Mouse (Mus musculus) limb, embryonic 11.5 days (tissue): ENCODE data around the gene Vat1. TPM values are rescaled to one million over a fixed set of nuclear protein-coding genes. Genes with fewer than 3 reads are reported as not detected.

ENCODE experiments used
- ATAC-seq: fragments of 200-750 bp; cut with Nextera tagmentation; 2 replicates; pipeline ENCODE4 v1.8.0; 2017; ENCODE audit warnings: low read depth; ENCODE audit not compliant: insufficient number of reproducible peaks, low FRiP score, low TSS enrichment
- DNase-seq: peaks from one replicate; pipeline ENCODE4 v3.0.0-alpha.2; 2015; ENCODE audit warnings: low spot score
- H3K27ac ChIP-seq: fragments of 300-500 bp; sonication (generic); replicated peaks from 2 replicates; pipeline ENCODE4 v1.5.1; 2014; ENCODE audit warnings: low read depth, mild to moderate bottlenecking, low read length
- H3K27me3 ChIP-seq: fragments of 300-500 bp; sonication (generic); 2 replicates; pipeline ENCODE4 v1.6.1; 2014; ENCODE audit warnings: mild to moderate bottlenecking, low read length, mixed read lengths; ENCODE audit not compliant: control insufficient read depth, insufficient read depth
- H3K36me3 ChIP-seq: fragments of 300-500 bp; sonication (generic); 2 replicates; pipeline ENCODE4 v1.6.1; 2014; ENCODE audit warnings: mild to moderate bottlenecking, low read length, moderate library complexity, mixed read lengths; ENCODE audit not compliant: control insufficient read depth, insufficient read depth
- H3K4me1 ChIP-seq: fragments of 300-500 bp; sonication (generic); 2 replicates; pipeline ENCODE4 v1.6.1; 2014; ENCODE audit warnings: low read length, mixed read lengths; ENCODE audit not compliant: control insufficient read depth, insufficient read depth
- H3K4me2 ChIP-seq: fragments of 300-500 bp; sonication (generic); 2 replicates; pipeline ENCODE4 v1.6.1; 2014; ENCODE audit warnings: low read depth, mild to moderate bottlenecking, moderate library complexity; ENCODE audit not compliant: severe bottlenecking
- H3K4me3 ChIP-seq: fragments of 300-500 bp; sonication (generic); 2 replicates; pipeline ENCODE4 v1.5.1; 2014; ENCODE audit warnings: low read depth, low read length
- H3K9ac ChIP-seq: fragments of 300-500 bp; sonication (generic); 2 replicates; pipeline ENCODE4 v1.6.1; 2014; ENCODE audit warnings: mild to moderate bottlenecking, low read length
- H3K9me3 ChIP-seq: fragments of 300-500 bp; sonication (generic); 2 replicates; pipeline ENCODE4 v1.6.1; 2016; ENCODE audit warnings: low read length; ENCODE audit not compliant: control insufficient read depth
- WGBS: fragments of 180-500 bp; shearing (Covaris S2); extraction: QIAGEN DNeasy Blood & Tissue Kit; methylation state at CpG from one replicate; pipeline ENCODE4 v1.1.7; 2014; 5-methylcytosine and 5-hydroxymethylcytosine counted together
- polyA plus RNA-seq: library from polyadenylated mRNA; unstranded; fragments of >200 nt; fragmentation: Nextera tagmentation; extraction: Ambion mirVana; gene quantifications from 2 replicates; pipeline ENCODE4 v1.2.1, GENCODE M21; 2014

Gene Vat1
- polyA plus RNA-seq, 1 experiment from 2014 or later, result 19.3 TPM

DNA sequence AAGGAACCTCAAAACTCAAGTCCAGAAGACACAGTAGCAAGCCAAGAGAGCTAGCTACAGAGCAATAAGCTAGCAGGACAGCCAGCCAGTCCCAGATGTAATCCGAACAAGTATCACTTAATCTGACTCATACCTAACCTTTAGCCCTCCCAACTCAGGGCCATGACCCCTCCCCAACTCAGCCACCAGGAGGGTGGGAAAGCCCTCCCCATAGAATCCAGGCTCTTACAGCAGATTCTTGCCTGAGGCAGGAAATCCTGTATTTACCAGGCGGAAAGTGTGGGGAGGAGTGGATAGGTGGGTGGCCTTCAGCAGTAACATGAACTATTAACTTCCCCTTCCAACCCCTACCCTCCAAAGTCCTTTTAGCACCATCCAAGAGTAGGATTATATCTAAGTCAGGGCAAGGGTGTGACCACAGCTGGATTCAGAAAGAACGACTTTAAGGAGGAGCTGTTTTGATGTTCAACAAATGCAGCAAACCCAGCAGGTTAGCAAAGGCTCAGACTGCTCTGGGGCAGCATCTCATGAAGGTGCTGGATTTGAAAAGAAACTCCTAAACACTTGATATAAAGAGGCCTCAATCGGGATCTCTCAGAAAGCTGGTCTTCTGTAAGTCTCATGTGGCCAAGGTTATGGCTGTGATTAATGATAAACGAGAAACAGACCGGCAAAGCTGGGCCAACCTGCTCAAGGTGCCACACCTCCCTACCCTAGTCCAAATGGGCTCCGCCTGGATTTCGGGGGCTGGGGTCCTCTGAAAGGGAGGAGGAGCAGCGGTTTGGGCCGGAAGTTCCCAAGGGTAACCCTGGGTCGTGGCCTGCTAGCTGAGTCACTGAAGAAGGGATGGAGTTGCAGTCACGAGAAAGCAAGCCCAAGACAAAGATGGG, 1.6 kb downstream of the Vat1 start, which contains the start of gene Rnd2:
Rnd2 (plus strand) TSS at position 789 of the 890 bp plus-strand sequence.
- Histone ChIP-seq H3K4me2 (peak within 1 kb of the TSS; percentile 98), H3K9me3 (no peaks in the 10 kb centered on the region), H3K4me1 (peaks cover 38% of the 10 kb centered on the region), H3K27ac (0 out of 2 replicates have a peak within 1 kb of the TSS, but pooled peaks have one; percentile 12), H3K36me3 (no peaks in the 10 kb centered on the region), H3K9ac (peak within 1 kb of the TSS; percentile 53), H3K27me3 (no peaks in the 10 kb centered on the region), H3K4me3 (peak within 1 kb of the TSS; percentile 71)
- DNase-seq (peak; percentile 49), ATAC-seq (0 out of 2 replicates have a peak, but pooled peaks have one; percentile 11)
- 7% methylated on average over 12 of the region's 12 CpGs for WGBS

DNA sequence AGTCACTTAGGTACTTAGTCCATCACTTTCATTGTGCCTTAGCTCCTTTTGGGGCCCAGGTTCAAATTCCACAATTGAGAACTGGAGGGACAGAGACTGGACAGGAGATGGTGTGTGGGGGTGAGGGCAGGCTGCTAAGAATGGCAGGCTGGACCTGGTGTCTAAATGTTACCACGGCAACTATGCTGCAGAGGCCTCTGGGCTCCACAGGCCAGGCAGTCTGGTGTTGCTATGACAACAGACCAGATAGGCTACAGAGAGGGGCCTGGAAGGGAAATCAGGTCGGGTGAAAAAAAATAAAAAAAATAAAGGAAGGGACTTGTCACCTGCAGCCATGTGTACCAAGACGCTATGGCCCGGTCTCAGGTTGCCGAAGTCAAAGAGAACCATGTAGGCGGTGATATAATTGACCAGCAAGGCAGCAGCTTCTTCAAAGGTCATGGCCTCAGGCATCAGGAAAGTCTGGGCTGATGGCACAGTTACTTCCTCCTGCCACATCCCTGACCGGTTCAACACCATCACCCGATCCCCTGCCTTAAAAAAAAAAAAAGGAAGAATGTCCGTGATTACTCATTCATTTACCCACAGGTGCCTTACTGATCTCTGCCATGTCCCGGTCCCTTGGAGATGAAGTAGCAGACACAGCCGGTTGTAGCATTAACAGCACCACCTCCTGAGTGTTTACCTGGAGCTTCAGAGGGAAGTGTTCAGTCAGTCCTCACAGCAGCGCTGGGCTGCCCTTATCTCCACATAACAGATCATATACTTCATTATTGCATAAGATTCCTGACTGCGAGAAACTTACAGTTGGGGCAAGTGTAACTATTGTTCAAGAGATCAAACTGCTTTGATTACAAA, 3.2 kb downstream of the Vat1 start:
- ATAC-seq, result no peak
- no peak for DNase-seq
- Histone ChIP-seq H3K4me1 (peaks cover 31% of the 10 kb centered on the region), H3K4me2 (no peak overlapping the region), H3K9me3 (no peaks in the 10 kb centered on the region), H3K27ac (no peak overlapping the region), H3K9ac (no peak overlapping the region), H3K4me3 (no peak overlapping the region), H3K36me3 (no peaks in the 10 kb centered on the region), H3K27me3 (no peaks in the 10 kb centered on the region)
- WGBS, result 35% methylated on average over 13 of the region's 13 CpGs

DNA sequence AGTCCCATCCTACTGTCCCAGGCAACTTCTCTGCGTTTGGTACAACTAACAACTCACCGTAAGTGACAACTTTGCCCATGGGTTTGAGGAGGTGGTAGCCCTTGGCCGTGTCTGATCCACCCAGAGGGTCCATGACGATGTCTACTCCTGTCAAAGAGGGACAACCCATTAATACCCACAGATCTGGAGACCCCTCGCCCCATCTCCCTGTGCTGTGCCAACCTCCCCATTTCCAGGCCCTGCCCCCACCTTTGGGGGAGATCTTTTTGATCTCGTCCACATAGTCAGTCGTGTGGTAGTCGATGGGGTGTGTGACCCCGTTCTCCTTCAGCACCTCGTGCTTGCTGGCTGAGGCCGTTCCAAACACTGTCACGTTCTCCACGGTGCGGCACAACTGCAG, 3.9 kb downstream of the Vat1 start:
- H3K9ac ChIP-seq, result no peak overlapping the region
- 86% methylated on average over 14 of the region's 14 CpGs for WGBS
- H3K36me3 ChIP-seq, result no peaks in the 10 kb centered on the region
- H3K27me3 ChIP-seq, result no peaks in the 10 kb centered on the region
- no peak overlapping the region for H3K4me2 ChIP-seq
- H3K4me3 ChIP-seq, result no peak overlapping the region
- DNase-seq (no peak), ATAC-seq (no peak)
- no peak overlapping the region for H3K27ac ChIP-seq
- H3K4me1 ChIP-seq, result peaks cover 27% of the 10 kb centered on the region
- no peaks in the 10 kb centered on the region for H3K9me3 ChIP-seq

DNA sequence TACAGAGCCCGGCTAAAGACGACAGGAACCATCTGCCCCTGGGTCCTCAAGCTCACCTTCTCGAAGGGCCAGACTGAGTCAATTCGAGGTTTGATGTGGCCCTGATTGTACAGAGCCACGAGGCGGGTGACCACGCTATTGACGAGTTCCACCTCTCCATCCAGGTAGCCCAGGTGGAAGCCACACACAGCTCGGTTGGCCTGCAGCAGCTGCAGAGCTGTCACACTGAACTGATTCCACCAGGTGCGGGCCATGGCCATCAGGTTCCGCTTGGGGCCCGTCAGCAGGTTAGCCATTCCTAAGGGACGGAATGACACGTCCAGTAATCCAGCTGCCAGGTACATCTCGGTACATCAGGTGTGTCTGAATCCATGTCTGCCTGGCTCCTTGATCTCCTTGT, 5.7 kb downstream of the Vat1 start:
- 89% methylated on average over 15 of the region's 15 CpGs for WGBS
- no peaks in the 10 kb centered on the region for H3K9me3 ChIP-seq
- no peak overlapping the region for H3K4me3 ChIP-seq
- peaks cover 23% of the 10 kb centered on the region for H3K4me1 ChIP-seq
- no peak overlapping the region for H3K9ac ChIP-seq
- H3K36me3 ChIP-seq, result no peaks in the 10 kb centered on the region
- ATAC-seq (no peak), DNase-seq (no peak)
- H3K4me2 ChIP-seq, result no peak overlapping the region
- H3K27me3 ChIP-seq, result no peaks in the 10 kb centered on the region
- no peak overlapping the region for H3K27ac ChIP-seq

DNA sequence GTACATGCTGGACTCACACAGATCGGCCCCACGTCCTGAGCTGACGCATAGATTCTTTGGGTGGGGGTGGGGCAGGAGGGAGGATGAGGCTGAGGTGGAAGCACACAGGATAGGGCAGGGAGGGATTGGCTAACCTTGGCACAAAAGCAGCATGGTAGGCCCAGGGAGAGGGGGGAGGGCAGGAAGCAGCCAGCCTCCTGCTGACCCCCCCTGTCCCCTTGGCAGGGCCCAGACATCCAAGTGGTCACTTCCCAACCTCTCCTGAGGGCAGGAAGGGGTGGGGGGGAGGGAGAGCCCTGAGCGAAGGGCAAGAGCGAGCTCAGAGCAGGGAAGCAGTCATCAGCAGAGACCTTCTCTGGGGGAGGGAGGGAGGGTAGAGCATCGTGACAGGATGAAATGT, 6.3 kb downstream of the Vat1 start:
- H3K36me3 ChIP-seq, result no peaks in the 10 kb centered on the region
- WGBS, result 53% methylated on average over 6 of the region's 6 CpGs
- H3K27me3 ChIP-seq, result no peaks in the 10 kb centered on the region
- ATAC-seq (no peak), DNase-seq (no peak)
- H3K27ac ChIP-seq, result no peak overlapping the region
- no peak overlapping the region for H3K4me3 ChIP-seq
- no peaks in the 10 kb centered on the region for H3K9me3 ChIP-seq
- peaks cover 22% of the 10 kb centered on the region for H3K4me1 ChIP-seq
- H3K9ac ChIP-seq, result no peak overlapping the region
- no peak overlapping the region for H3K4me2 ChIP-seq

DNA sequence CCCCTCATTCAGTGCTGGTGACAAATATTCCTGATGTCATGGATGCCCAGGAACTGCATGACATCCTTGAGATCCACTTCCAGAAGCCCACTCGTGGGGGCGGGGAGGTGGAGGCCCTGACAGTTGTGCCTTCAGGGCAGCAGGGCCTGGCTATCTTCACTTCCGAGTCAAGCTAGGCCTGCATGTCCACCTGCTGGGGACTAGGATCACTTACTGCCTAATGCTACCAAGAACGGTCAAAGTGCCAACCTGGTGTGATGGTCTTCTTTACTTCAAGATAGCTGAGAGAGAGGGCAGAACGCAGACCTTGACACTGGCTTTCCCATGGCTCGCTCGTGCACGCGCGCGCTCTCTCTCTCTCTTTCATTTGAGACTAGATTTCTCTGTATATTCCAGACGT, 7.8 kb downstream of the Vat1 start:
- 86% methylated on average over 12 of the region's 12 CpGs for WGBS
- Histone ChIP-seq H3K9ac (no peak overlapping the region), H3K36me3 (no peaks in the 10 kb centered on the region), H3K4me1 (peaks cover 11% of the 10 kb centered on the region), H3K4me2 (no peak overlapping the region), H3K4me3 (no peak overlapping the region), H3K27me3 (no peaks in the 10 kb centered on the region), H3K9me3 (no peaks in the 10 kb centered on the region), H3K27ac (no peak overlapping the region)
- ATAC-seq (no peak), DNase-seq (no peak)

DNA sequence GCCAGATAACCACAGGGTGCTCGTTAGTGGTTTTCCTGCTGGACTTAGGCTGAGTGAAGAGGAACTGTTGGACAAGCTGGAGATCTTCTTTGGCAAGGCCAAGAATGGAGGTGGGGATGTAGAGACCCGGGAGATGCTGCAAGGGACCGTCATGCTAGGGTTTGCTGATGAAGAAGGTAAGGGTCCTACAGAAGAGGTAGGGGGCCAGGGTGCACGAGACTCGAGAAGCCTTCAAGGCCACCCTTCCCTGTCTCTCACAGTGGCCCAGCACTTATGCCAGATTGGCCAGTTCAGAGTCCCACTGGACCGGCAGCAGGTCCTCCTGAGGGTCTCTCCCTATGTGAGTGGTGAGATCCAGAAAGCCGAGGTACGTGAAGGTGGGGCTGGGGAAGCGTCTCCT, 8.4 kb downstream of the Vat1 start:
- Histone ChIP-seq H3K27ac (no peak overlapping the region), H3K4me2 (no peak overlapping the region), H3K27me3 (no peaks in the 10 kb centered on the region), H3K4me1 (peaks cover 5% of the 10 kb centered on the region), H3K36me3 (no peaks in the 10 kb centered on the region), H3K9ac (no peak overlapping the region), H3K9me3 (no peaks in the 10 kb centered on the region), H3K4me3 (no peak overlapping the region)
- WGBS, result 92% methylated on average over 9 of the region's 9 CpGs
- DNase-seq (no peak), ATAC-seq (no peak)

DNA sequence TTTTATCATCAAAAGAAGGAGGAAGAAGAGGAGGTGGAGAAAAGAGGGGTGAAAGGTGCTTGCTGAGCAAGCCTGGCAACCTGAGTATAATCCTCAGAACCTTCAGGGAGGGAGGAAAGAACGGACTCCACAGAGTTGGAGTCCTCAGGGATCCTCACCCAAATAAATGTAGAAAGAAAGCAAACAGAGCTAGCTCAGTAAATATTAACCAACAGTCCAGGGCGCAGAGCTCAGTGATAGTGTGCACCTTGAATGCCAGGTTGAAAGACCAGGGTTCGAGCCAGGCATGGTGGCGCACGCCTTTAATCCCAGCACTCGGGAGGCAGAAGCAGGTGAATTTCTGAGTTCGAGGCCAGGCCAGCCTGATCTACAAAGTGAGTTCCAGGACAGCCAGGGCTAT, 10.4 kb downstream of the Vat1 start:
- Histone ChIP-seq H3K27me3 (no peaks in the 10 kb centered on the region), H3K4me2 (no peak overlapping the region), H3K9me3 (no peaks in the 10 kb centered on the region), H3K4me3 (no peak overlapping the region), H3K36me3 (no peaks in the 10 kb centered on the region), H3K4me1 (no peaks in the 10 kb centered on the region), H3K27ac (no peak overlapping the region), H3K9ac (no peak overlapping the region)
- WGBS, result 90% methylated on average over 7 of the region's 7 CpGs
- no peak for DNase-seq
- ATAC-seq, result no peak
